Mouse (Mus musculus) left cerebral cortex, postnatal 14 days (tissue): Measurements from ENCODE around the gene Cd300ld5. TPM values are rescaled to one million over a fixed set of nuclear protein-coding genes. Genes with fewer than 3 reads are reported as not detected.
"Not testable (repeated sequence)": the region's sequence is repeated elsewhere in the genome, so short reads cannot be mapped to it uniquely, and the experiment has no call there.

Experiments used
- DNase-seq, 2 experiments: peaks; one replicate each; pipeline ENCODE4 v3.0.0; 2021 to 2022; ENCODE audit warnings: low spot score in 2 of 2, mixed read lengths in 1 of 2
- intact Hi-C: fragments of 180-260 bp; cut with DNase I; formaldehyde crosslinking; loops from one replicate; pipeline ENCODE4 v1.15.1; 2025
- long read RNA-seq, 2 experiments: library from polyadenylated mRNA; stranded (forward); transcript quantifications; one replicate each; pipeline ENCODE4 v2.0.0; 2021
- total RNA-seq, 2 experiments: library from RNA; stranded (reverse); gene quantifications; 2 replicates each; pipeline ENCODE4 v1.2.3; 2021

The Cd300ld5 gene
- not detected for total RNA-seq
- long read RNA-seq, experiment 1, result 0 reads
- long read RNA-seq, experiment 2, result 0 reads

DNA sequence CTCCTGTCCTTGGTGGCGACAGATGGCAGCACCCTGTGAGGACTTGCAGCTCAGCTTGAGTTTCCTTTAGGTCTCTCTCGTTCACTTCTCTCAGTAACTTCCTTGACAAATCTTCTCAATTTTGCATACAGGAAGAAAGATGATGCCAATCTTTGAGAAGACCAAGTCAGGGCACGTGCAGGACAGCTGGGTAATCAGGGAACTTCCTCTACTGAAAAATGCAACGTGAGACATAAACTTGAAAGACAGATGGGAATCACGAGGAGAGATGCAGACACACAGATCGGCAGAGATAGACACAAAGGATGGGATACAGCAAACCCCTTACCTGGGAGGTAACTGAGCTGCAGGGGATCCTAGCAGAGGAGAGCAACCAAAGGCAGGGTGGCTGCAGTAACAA, at the start of gene Cd300ld5:
Cd300ld5 (minus strand) TSS at position 101 of the 400 bp plus-strand sequence.
- DNase-seq, intact Hi-C loops: not testable (repeated sequence)

GRCm38 (mm10) chr11:115086213-115086612, 48.6 kb upstream of the Cd300ld5 start:
- no peak for DNase-seq
- intact Hi-C loops, result no loop called here

- intact Hi-C loops, result no loop called here
Observed at GRCm38 (mm10) chr11:115085064-115085463, 47.5 kb upstream of the Cd300ld5 start.

DNA sequence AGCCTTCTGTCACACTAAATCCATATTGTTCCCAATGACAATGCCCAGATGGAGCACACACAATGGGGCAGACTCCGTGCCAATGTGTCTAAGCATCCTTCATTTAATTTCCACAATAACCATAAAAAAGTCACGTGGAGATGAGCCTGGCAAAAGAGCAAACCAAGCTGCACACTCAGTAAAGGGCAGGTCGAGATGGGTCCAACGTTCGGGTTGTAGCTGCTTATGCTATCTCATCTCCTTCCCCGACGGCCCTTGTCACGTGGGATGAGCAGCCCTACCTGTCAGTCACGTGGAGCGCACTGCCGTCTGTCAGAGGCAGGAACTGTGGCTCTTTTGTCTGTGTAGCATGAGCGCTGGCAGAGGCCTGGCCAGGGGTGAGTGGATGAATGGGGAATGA, 47.0 kb upstream of the Cd300ld5 start:
- intact Hi-C loops, result loop anchor here (5.0 kb wide), 1 partner anchor 188 kb away; no protein-coding TSS in a partner anchor
- no peak for DNase-seq

More at GRCm38 (mm10) chr11:115085064-115085463, 47.5 kb upstream of the Cd300ld5 start:
- DNase-seq, result no peak

- intact Hi-C loops, result loop anchor here (2.0 to 5.0 kb wide), 2 partner anchors 69 to 189 kb away; no protein-coding TSS in a partner anchor
Observed at GRCm38 (mm10) chr11:115083376-115084139, 46.0 kb upstream of the Cd300ld5 start.

DNA sequence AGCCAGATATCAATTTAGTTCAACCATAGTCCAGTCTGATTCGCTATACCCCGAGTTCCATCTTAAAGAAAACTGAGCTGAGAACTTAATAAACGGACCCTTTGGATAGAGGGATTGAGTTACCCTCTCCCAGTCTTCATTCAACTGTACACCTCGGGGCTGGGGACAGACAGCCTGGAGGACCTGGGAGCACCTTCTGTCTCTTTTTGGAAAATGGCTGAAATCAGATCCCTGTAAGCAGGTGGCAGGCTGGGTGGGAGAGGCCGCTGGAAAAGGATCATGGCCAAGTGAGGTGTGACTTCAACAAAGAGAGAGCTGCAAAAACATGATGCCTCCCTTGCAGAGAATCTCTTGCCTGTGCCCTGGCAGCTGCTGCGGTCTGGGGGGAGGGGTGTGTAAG, 44.6 kb upstream of the Cd300ld5 start:
- intact Hi-C loops, result loop anchor here (2.0 to 5.0 kb wide), 2 partner anchors 71 to 190 kb away; no protein-coding TSS in a partner anchor
- no peak for DNase-seq

More at GRCm38 (mm10) chr11:115083376-115084139, 46.0 kb upstream of the Cd300ld5 start:
- DNase-seq, result peak; percentile 73 to 90

- no peak for DNase-seq
- intact Hi-C loops, result loop anchor here (5.0 kb wide), 1 partner anchor 191 kb away; no protein-coding TSS in a partner anchor
Observed at GRCm38 (mm10) chr11:115081373-115081772, 43.8 kb upstream of the Cd300ld5 start.

DNA sequence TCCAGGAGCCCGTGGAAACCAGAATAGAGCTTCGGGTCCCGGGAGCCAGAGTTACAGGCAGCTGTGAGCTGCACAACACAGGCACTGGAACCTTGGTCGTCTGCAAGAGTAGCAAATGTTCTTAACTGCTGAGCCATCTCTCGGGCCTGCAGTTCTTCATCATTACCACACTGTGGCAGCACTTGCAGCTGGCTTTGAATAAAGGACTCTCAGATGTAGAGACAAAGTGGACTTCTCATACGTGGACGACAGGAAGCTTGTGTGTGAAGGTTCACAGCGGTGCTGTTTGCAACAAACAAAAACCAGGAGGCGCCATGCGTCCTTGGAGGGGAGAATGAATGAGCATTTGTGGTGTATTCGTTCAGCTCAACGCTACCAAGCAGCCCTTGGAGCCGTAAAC, 43.3 kb upstream of the Cd300ld5 start:
- peak; percentile 72 to 78 for DNase-seq
- intact Hi-C loops, result loop anchor here (5.0 kb wide), 1 partner anchor 191 kb away; no protein-coding TSS in a partner anchor

DNA sequence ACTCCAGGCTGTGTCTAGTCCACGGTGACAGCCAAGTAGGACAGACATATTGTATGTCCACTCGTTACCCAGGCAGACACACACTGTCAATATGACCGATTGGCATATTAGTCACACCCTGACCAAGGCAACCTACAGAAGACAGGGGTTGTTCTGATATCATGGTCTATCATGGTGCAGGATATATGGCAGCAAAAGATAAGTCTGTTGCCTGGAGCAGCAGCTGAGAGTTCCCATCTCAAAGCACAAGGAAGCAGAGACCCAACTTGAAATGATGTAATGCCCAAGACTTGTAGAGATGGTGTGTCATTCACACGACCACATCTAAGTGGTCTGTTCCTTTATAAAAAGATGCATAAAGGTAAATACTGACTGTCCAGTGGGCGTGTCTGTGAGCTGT, 41.1 kb upstream of the Cd300ld5 start:
- intact Hi-C loops, result no loop called here
- DNase-seq, result no peak

DNA sequence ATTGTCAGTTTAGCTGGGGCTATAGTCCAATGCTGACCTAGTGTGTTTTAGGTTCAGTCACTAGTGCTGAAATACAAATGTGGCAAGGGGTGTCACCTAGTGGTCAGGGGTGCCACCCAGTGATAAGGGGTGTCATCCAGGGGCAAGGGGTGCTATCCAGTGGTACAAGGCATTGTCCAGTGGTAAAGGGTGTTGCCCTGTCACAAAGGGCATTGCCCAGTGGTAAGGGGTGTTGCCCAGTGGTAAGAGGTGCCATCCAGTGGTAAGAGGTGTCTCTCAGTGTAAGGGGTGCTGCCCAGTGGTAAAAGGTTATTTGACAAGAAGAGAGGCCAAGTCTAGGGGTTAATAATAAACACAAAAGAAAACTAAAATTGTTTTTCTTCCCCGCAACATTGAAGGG, 39.9 kb upstream of the Cd300ld5 start:
- intact Hi-C loops, result no loop called here
- no peak for DNase-seq

DNA sequence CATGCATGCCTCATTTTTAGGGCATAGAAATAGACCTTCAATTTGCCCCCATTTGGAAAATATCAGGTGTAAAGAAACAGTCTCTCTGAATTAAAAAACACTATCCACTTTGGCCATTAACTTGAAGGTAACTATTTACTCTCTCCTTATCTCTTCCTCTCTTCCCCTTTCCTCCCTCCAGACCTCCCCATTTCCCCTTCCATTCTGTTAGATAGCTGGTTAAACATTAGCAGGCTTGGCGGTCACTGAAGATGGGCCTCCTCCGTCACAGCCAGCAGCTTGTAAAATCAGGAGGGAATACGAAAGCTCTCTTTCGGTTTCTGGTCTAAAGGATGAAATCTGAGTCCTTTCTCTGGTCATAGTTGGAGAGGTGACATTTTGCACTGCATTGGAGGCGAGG, 38.3 kb upstream of the Cd300ld5 start:
- no peak for DNase-seq
- intact Hi-C loops, result no loop called here

DNA sequence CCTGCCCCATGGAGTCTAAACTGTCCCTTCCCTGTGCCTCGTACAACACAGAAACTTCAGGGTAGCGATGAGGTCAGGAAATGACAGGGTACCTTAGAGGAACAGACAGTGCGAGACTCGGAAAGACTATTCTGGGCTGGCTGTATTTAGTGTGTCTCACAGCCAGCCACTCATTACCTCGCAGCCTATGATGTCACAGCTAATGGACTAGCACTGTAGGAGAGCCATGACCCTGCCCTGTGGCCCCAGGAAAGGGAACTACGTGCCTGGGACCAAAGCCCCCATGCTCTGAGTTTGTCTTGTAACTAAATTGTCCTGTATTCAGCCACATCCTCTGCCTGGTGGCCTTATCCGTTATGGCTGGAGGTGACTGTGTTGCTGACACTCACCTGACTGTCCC, 37.8 kb upstream of the Cd300ld5 start:
- no peak for DNase-seq
- intact Hi-C loops, result no loop called here

- intact Hi-C loops, result no loop called here
- peak in 1 of 2 experiments; percentile 25 for DNase-seq
Observed at GRCm38 (mm10) chr11:115073002-115073401, 35.4 kb upstream of the Cd300ld5 start.

DNA sequence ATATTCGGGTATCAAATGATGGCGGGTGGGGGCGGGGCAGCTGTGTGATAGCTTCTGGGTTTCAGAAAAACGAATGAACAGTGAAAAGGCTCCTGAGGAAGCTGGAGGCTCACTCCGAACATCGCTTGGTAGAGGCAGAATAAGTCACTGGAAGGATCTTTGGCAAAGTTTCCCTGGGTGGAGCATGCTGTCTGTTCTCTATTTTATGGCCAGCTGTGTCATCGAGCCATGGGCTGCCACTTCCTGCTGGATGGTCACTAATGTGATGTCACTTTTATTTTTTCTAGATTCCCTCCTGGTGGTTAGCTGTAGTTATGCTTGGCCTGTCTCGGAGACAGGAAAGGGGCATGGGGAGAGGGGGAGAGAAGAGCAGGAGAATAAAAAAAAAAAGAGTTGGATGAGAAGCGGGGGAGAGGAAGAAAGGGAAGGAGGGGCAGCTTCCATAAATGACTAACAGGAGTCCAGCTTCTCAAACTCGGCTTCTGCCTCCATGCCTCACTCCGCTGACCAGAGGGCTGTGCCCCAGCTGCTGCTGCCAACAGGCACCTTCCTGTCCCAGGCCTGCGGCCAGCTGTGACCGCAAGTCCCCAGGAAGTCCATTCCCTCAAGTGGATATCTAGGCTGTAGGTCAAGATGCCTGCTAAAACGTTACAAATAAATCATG, 34.2 kb upstream of the Cd300ld5 start:
- DNase-seq, result peak in 1 of 2 experiments; percentile 72
- intact Hi-C loops, result no loop called here

DNA sequence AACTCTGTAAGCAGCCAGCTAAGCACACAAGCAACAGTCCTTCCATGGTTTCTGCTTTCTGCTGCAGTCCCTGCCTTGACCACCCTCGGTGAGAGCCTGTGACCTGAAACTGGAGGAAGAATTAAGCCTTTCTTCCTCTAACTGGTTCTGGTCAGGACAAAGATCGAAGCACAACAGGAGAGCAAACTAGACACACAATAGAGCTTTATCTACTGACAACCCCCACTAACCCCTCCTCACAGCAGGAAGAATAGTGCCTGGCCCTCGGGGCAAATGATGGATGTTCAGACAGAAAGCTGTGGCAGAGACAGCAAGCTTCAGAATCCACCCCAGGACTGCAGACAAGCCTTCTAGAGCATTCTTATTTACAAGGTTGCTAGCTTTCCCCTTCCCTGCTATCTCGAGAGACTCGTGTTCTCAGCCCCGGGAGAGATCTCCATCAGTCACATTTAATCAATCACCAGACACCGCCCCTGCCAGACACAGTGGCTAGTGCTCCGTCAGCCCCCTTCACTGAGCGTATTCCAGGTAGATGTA, 33.5 kb upstream of the Cd300ld5 start:
- intact Hi-C loops, result no loop called here
- no peak for DNase-seq

- intact Hi-C loops, result no loop called here
- DNase-seq, result no peak
Observed at GRCm38 (mm10) chr11:115066768-115067167, 29.2 kb upstream of the Cd300ld5 start.

GRCm38 (mm10) chr11:115062077-115062476, 24.5 kb upstream of the Cd300ld5 start, which contains the start of gene Cd300e:
Gene Cd300e, minus strand, starts transcription at chr11:115062177.
- intact Hi-C loops, result no loop called here
- DNase-seq, result no peak

- no peak for DNase-seq
- intact Hi-C loops, result no loop called here
Observed at GRCm38 (mm10) chr11:115059797-115060196, 22.2 kb upstream of the Cd300ld5 start.

GRCm38 (mm10) chr11:115058701-115059100, 21.1 kb upstream of the Cd300ld5 start:
- DNase-seq, result no peak
- intact Hi-C loops, result no loop called here

DNA sequence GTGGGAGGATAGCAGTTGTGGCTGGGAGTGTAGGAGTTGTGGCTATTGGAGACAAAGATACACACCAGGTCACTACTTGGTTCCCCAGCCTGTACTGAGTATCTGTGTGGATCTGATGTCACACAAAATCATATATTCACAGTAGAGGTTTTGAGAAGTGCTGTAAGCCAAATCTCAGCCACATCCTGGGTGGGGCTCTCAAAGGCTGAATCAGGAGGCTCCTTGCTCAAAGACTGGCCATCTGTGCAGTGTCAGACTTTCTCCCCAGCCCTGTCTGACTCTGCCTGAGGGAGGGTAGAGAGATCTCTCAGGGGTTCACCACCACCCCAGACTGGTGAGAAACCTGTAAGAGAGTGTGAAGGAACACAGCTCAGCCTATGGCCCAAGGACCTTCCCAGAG, 17.0 kb upstream of the Cd300ld5 start:
- intact Hi-C loops, result no loop called here
- DNase-seq, result no peak
